Mouse (Mus musculus): ENCODE results near the gene Actr2. TPM values are rescaled to one million over a fixed set of nuclear protein-coding genes. Genes with fewer than 3 reads are reported as not detected.
"Not testable (repeated sequence)": the region's sequence is repeated elsewhere in the genome, so short reads cannot be mapped to it uniquely, and the experiment has no call there.

The Actr2 gene
- polyA plus RNA-seq, 1 experiment, result 130 TPM

- Histone ChIP-seq H3K27ac (ENCODE audit: insufficient read depth, low read length) (no peak overlapping the region), H3K4me1 (ENCODE audit: control insufficient read depth, insufficient read depth, low read length) (peaks cover 1% of the 10 kb centered on the region; the same call in 1 of the 2 replicates), H3K4me3 (ENCODE audit: insufficient read depth, low read length) (no peak overlapping the region)
- TF ChIP-seq CTCF (IDR thresholded peaks at IDR 0.05; ENCODE audit: extremely low read depth, insufficient read depth, low read length) (no peak), POLR2A (IDR thresholded peaks at IDR 0.05; ENCODE audit: extremely low read depth, insufficient read depth, low read length) (no peak)
Measured at GRCm38 (mm10) chr11:20075415-20075814, 37.3 kb downstream of the Actr2 start.

GRCm38 (mm10) chr11:20072826-20073225, 39.9 kb downstream of the Actr2 start:
- H3K4me1 ChIP-seq (ENCODE audit: control insufficient read depth, insufficient read depth, low read length), result peaks cover 1% of the 10 kb centered on the region; the same call in 1 of the 2 replicates
- no peak for TF ChIP-seq CTCF (IDR thresholded peaks at IDR 0.05; ENCODE audit: extremely low read depth, insufficient read depth, low read length)
- TF ChIP-seq POLR2A (IDR thresholded peaks at IDR 0.05; ENCODE audit: extremely low read depth, insufficient read depth, low read length), result no peak
- no peak overlapping the region for H3K27ac ChIP-seq (ENCODE audit: insufficient read depth, low read length)
- no peak overlapping the region for H3K4me3 ChIP-seq (ENCODE audit: insufficient read depth, low read length)

- H3K4me1 ChIP-seq (ENCODE audit: control insufficient read depth, insufficient read depth, low read length), result peaks cover 1% of the 10 kb centered on the region; the same call in 1 of the 2 replicates
- H3K27ac ChIP-seq (ENCODE audit: insufficient read depth, low read length), result no peak overlapping the region
- TF ChIP-seq CTCF (IDR thresholded peaks at IDR 0.05; ENCODE audit: extremely low read depth, insufficient read depth, low read length) (peak; percentile 56; the same call in 1 of the 2 replicates), POLR2A (IDR thresholded peaks at IDR 0.05; ENCODE audit: extremely low read depth, insufficient read depth, low read length) (no peak)
Measured at GRCm38 (mm10) chr11:20072174-20072573, 40.5 kb downstream of the Actr2 start.

GRCm38 (mm10) chr11:20068346-20069004, 44.2 kb downstream of the Actr2 start:
- Histone ChIP-seq H3K27ac (ENCODE audit: insufficient read depth, low read length) (no peak overlapping the region), H3K4me1 (ENCODE audit: control insufficient read depth, insufficient read depth, low read length) (peaks cover 1% of the 10 kb centered on the region; the same call in 1 of the 2 replicates), H3K4me3 (ENCODE audit: insufficient read depth, low read length) (no peak overlapping the region)
- no peak for TF ChIP-seq POLR2A (IDR thresholded peaks at IDR 0.05; ENCODE audit: extremely low read depth, insufficient read depth, low read length)
- TF ChIP-seq CTCF (IDR thresholded peaks at IDR 0.05; ENCODE audit: extremely low read depth, insufficient read depth, low read length), result no peak

More at GRCm38 (mm10) chr11:20072174-20072573, 40.5 kb downstream of the Actr2 start:
- no peak overlapping the region for H3K4me3 ChIP-seq (ENCODE audit: insufficient read depth, low read length)

GRCm38 (mm10) chr11:20067521-20067920, 45.2 kb downstream of the Actr2 start:
- TF ChIP-seq POLR2A (IDR thresholded peaks at IDR 0.05; ENCODE audit: extremely low read depth, insufficient read depth, low read length) (no peak), CTCF (IDR thresholded peaks at IDR 0.05; ENCODE audit: extremely low read depth, insufficient read depth, low read length) (no peak)
- H3K27ac ChIP-seq (ENCODE audit: insufficient read depth, low read length), result no peak overlapping the region
- no peaks in the 10 kb centered on the region for H3K4me1 ChIP-seq (ENCODE audit: control insufficient read depth, insufficient read depth, low read length)
- no peak overlapping the region for H3K4me3 ChIP-seq (ENCODE audit: insufficient read depth, low read length)

GRCm38 (mm10) chr11:20066106-20066505, 46.6 kb downstream of the Actr2 start:
- Histone ChIP-seq H3K4me1 (ENCODE audit: control insufficient read depth, insufficient read depth, low read length) (no peaks in the 10 kb centered on the region), H3K4me3 (ENCODE audit: insufficient read depth, low read length) (no peak overlapping the region), H3K27ac (ENCODE audit: insufficient read depth, low read length) (no peak overlapping the region)
- TF ChIP-seq POLR2A (IDR thresholded peaks at IDR 0.05; ENCODE audit: extremely low read depth, insufficient read depth, low read length) (no peak), CTCF (IDR thresholded peaks at IDR 0.05; ENCODE audit: extremely low read depth, insufficient read depth, low read length) (no peak)

GRCm38 (mm10) chr11:20064926-20065325, 47.8 kb downstream of the Actr2 start:
- no peak overlapping the region for H3K27ac ChIP-seq (ENCODE audit: insufficient read depth, low read length)
- TF ChIP-seq POLR2A (IDR thresholded peaks at IDR 0.05; ENCODE audit: extremely low read depth, insufficient read depth, low read length) (no peak), CTCF (IDR thresholded peaks at IDR 0.05; ENCODE audit: extremely low read depth, insufficient read depth, low read length) (no peak)

GRCm38 (mm10) chr11:20064086-20064485, 48.6 kb downstream of the Actr2 start:
- not testable (repeated sequence) for H3K4me1 ChIP-seq (ENCODE audit: control insufficient read depth, insufficient read depth, low read length); H3K27ac ChIP-seq (ENCODE audit: insufficient read depth, low read length); H3K4me3 ChIP-seq (ENCODE audit: insufficient read depth, low read length)

More at GRCm38 (mm10) chr11:20064926-20065325, 47.8 kb downstream of the Actr2 start:
- H3K4me3 ChIP-seq (ENCODE audit: insufficient read depth, low read length), result no peak overlapping the region
- H3K4me1 ChIP-seq (ENCODE audit: control insufficient read depth, insufficient read depth, low read length), result no peaks in the 10 kb centered on the region

GRCm38 (mm10) chr11:20062801-20063200, 49.9 kb downstream of the Actr2 start:
- H3K4me1 ChIP-seq (ENCODE audit: control insufficient read depth, insufficient read depth, low read length); H3K4me3 ChIP-seq (ENCODE audit: insufficient read depth, low read length); H3K27ac ChIP-seq (ENCODE audit: insufficient read depth, low read length): not testable (repeated sequence)

- Histone ChIP-seq H3K4me1 (ENCODE audit: control insufficient read depth, insufficient read depth, low read length) (peaks cover under 1% of the 10 kb centered on the region; the same call in 1 of the 2 replicates), H3K27ac (ENCODE audit: insufficient read depth, low read length) (no peak overlapping the region), H3K4me3 (ENCODE audit: insufficient read depth, low read length) (no peak overlapping the region)
- TF ChIP-seq CTCF (IDR thresholded peaks at IDR 0.05; ENCODE audit: extremely low read depth, insufficient read depth, low read length) (no peak), POLR2A (IDR thresholded peaks at IDR 0.05; ENCODE audit: extremely low read depth, insufficient read depth, low read length) (no peak)
Measured at GRCm38 (mm10) chr11:20059736-20060135, 53.0 kb downstream of the Actr2 start.

Measured in cortical plate, adult 2 months (tissue).